Mouse (Mus musculus) MEL (cell line): ENCODE measurements at regions not wholly inside any gene's neighbourhood (a gene's known extent, or its start where the extent isn't known, plus 50 kb on each side); places are given as distances from the start of the nearest gene placed in this dataset.

Source experiments
- CTCF ChIP-seq, 3 experiments: IDR thresholded peaks in 2 of 3; conservative IDR thresholded peaks in 1 of 3; 2 replicates each; pipeline ENCODE4 v1.5.1; 2011 to 2012; ENCODE audit warnings: low read length in 3 of 3, low read depth in 2 of 3, mild to moderate bottlenecking in 2 of 3, improper control_type of control experiment in 1 of 3, inconsistent platforms in 1 of 3, mixed read lengths in 1 of 3, moderate library complexity in 1 of 3; ENCODE audit not compliant: control insufficient read depth in 1 of 3, insufficient read depth in 1 of 3, poor library complexity in 1 of 3, severe bottlenecking in 1 of 3
- EP300 ChIP-seq, 2 experiments: IDR thresholded peaks; 2 replicates each; pipeline ENCODE4 v1.6.1; 2011; ENCODE audit warnings: improper control_type of control experiment in 2 of 2, low read length in 2 of 2, low read depth in 1 of 2, mild to moderate bottlenecking in 1 of 2
- MAFK ChIP-seq: IDR thresholded peaks from 2 replicates; pipeline ENCODE4 v1.6.1; 2011; ENCODE audit warnings: low read depth, mild to moderate bottlenecking, low read length, improper control_type of control experiment, borderline replicate concordance
- SMC3 ChIP-seq: IDR thresholded peaks from 2 replicates; pipeline ENCODE4 v1.6.1; 2011; ENCODE audit warnings: low read depth, low read length, improper control_type of control experiment
- TAL1 ChIP-seq: IDR thresholded peaks from 2 replicates; pipeline ENCODE4 v1.6.1; 2012; ENCODE audit warnings: mild to moderate bottlenecking, inconsistent platforms, low read length, moderate library complexity, mixed read lengths
- USF1 ChIP-seq: IDR thresholded peaks from 2 replicates; pipeline ENCODE4 v1.6.1; 2014; ENCODE audit warnings: low read depth, mild to moderate bottlenecking, inconsistent platforms, low read length, improper control_type of control experiment, moderate library complexity

- no peak for TF ChIP-seq SMC3
- TF ChIP-seq USF1 = no peak
- TF ChIP-seq TAL1 = no peak
- TF ChIP-seq EP300 (IDR thresholded peaks at IDR 0.05; ENCODE audit: low read depth in 1 of 2, low read length in 2 of 2) = no peak
- TF ChIP-seq MAFK = no peak
- TF ChIP-seq CTCF (IDR thresholded peaks at IDR 0.05 in 2 of 3, conservative IDR thresholded peaks at IDR 0.05 in 1 of 3; ENCODE audit: control insufficient read depth in 1 of 3, insufficient read depth in 1 of 3, low read depth in 2 of 3, low read length in 3 of 3, poor library complexity in 1 of 3, severe bottlenecking in 1 of 3) = no peak
Measured at GRCm38 (mm10) chr3:130883319-130883718, 153.1 kb upstream of the Rpl34 start.
